Mouse (Mus musculus) hindbrain, embryonic 14.5 days (tissue): ENCODE measurements at regions not wholly inside any gene's neighbourhood (a gene's known extent, or its start where the extent isn't known, plus 50 kb on each side); places are given as distances from the start of the nearest gene placed in this dataset.

Source experiments
- ATAC-seq: fragments of 200-750 bp; cut with Nextera tagmentation; 2 replicates; pipeline ENCODE4 v1.8.0; 2017; ENCODE audit warnings: moderate number of reproducible peaks, mild to moderate bottlenecking, moderate TSS enrichment, moderate library complexity; ENCODE audit not compliant: low FRiP score
- DNase-seq: peaks from one replicate; pipeline ENCODE4 v3.0.0-alpha.2; 2015; ENCODE audit warnings: low spot score
- H3K27ac ChIP-seq: fragments of 300-500 bp; sonication (generic); 2 replicates; pipeline ENCODE4 v1.5.1; 2014; ENCODE audit warnings: mild to moderate bottlenecking, moderate library complexity
- H3K27me3 ChIP-seq: fragments of 300-500 bp; sonication (generic); 2 replicates; pipeline ENCODE4 v1.6.1; 2014; ENCODE audit warnings: mild to moderate bottlenecking, low read length, mixed read lengths; ENCODE audit not compliant: control insufficient read depth, insufficient read depth
- H3K36me3 ChIP-seq: fragments of 300-500 bp; sonication (generic); replicated peaks from 2 replicates; pipeline ENCODE4 v1.6.1; 2014; ENCODE audit not compliant: control insufficient read depth, insufficient read depth
- H3K4me1 ChIP-seq: fragments of 300-500 bp; sonication (generic); replicated peaks from 2 replicates; pipeline ENCODE4 v1.6.1; 2014; ENCODE audit warnings: antibody characterized with exemption, low read length, mixed read lengths; ENCODE audit not compliant: control insufficient read depth, insufficient read depth
- H3K4me2 ChIP-seq: fragments of 300-500 bp; sonication (generic); replicated peaks from 2 replicates; pipeline ENCODE4 v1.6.1; 2014; ENCODE audit warnings: mild to moderate bottlenecking, moderate library complexity
- H3K4me3 ChIP-seq: fragments of 300-500 bp; sonication (generic); replicated peaks from 2 replicates; pipeline ENCODE4 v1.5.1; 2014; ENCODE audit warnings: mild to moderate bottlenecking, low read length
- H3K9ac ChIP-seq: fragments of 300-500 bp; sonication (generic); 2 replicates; pipeline ENCODE4 v1.6.1; 2014
- H3K9me3 ChIP-seq: fragments of 300-500 bp; sonication (generic); 2 replicates; pipeline ENCODE4 v1.6.1; 2016; ENCODE audit warnings: low read length; ENCODE audit not compliant: control insufficient read depth
- WGBS: fragments of 180-500 bp; shearing (Covaris S2); extraction: QIAGEN DNeasy Blood & Tissue Kit; methylation state at CpG from one replicate; pipeline ENCODE4 v1.1.7; 2014; 5-methylcytosine and 5-hydroxymethylcytosine counted together

DNA sequence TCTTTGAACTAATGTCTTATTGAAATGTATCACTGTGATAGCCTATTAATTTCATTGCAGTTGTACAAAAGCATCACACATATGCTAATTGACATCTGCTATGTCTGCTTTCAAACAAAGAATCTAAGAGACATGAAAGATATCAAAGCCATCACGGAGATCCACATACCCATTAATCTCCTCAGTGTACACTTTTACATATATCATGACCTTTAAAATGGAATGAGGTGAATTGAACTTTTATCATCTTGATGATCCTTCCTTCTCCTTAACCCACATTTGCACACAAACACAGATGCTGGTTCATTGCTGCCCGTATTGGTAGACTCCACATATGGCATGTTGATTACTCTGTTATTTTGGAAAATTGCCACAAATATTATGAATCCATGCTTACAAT, 570.2 kb upstream of the Robo1 start:
- 55% methylated on average over 2 of the region's 2 CpGs for WGBS
- H3K4me3 ChIP-seq, result no peak overlapping the region
- no peaks in the 10 kb centered on the region for H3K36me3 ChIP-seq
- H3K9me3 ChIP-seq, result no peaks in the 10 kb centered on the region
- DNase-seq (no peak), ATAC-seq (no peak)
- H3K9ac ChIP-seq, result no peak overlapping the region
- H3K27me3 ChIP-seq, result no peaks in the 10 kb centered on the region
- H3K4me2 ChIP-seq, result no peak overlapping the region
- no peaks in the 10 kb centered on the region for H3K4me1 ChIP-seq
- H3K27ac ChIP-seq, result no peak overlapping the region

DNA sequence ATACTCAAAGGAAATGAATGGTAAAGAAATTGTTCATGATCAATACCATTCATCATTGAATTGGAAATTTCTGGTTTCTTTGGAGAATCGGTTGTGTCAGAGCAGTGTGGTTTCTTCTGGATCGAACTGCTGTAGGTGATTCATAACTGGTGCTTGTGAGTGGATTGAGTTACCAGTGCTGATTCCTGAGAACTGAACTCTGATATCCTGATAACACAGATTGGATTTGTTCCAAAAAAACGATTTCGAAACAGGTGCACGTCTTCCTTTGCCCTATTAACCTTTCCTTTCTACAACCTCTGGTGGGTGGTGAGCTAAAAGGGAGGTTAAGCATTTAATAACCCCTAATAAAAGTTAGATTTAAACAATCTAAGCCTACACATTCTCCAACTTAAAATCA, 569.0 kb upstream of the Robo1 start:
- no peaks in the 10 kb centered on the region for H3K4me1 ChIP-seq
- H3K36me3 ChIP-seq, result no peaks in the 10 kb centered on the region
- no peak overlapping the region for H3K27ac ChIP-seq
- H3K27me3 ChIP-seq, result no peaks in the 10 kb centered on the region
- H3K9me3 ChIP-seq, result no peaks in the 10 kb centered on the region
- no peak overlapping the region for H3K4me2 ChIP-seq
- ATAC-seq (no peak), DNase-seq (no peak)
- H3K9ac ChIP-seq, result no peak overlapping the region
- no peak overlapping the region for H3K4me3 ChIP-seq
- WGBS, result 94% methylated on average over 5 of the region's 5 CpGs

DNA sequence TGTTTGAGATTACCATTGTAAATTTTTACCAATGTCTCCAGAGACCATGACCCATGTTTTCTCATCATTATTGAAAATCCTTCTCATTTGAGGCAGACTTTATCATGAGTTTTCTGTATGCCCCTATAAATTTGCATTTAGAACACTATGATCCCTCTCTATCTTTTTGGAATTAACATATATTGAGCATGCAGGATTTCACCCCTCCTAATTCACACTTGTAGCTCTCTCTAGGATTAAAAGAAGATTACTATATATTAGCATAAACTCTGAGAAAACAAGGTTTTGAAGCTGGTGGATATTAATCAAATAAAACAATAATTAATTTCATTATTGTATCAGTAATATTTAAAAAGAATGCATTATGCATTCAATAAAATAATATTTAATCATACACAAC, 527.2 kb upstream of the Robo1 start:
- H3K4me2 ChIP-seq, result no peak overlapping the region
- no peak overlapping the region for H3K9ac ChIP-seq
- no peaks in the 10 kb centered on the region for H3K36me3 ChIP-seq
- H3K27me3 ChIP-seq, result no peaks in the 10 kb centered on the region
- ATAC-seq, result no peak
- no peaks in the 10 kb centered on the region for H3K4me1 ChIP-seq
- no peak overlapping the region for H3K4me3 ChIP-seq
- no peak for DNase-seq
- H3K9me3 ChIP-seq, result no peaks in the 10 kb centered on the region
- H3K27ac ChIP-seq, result no peak overlapping the region

DNA sequence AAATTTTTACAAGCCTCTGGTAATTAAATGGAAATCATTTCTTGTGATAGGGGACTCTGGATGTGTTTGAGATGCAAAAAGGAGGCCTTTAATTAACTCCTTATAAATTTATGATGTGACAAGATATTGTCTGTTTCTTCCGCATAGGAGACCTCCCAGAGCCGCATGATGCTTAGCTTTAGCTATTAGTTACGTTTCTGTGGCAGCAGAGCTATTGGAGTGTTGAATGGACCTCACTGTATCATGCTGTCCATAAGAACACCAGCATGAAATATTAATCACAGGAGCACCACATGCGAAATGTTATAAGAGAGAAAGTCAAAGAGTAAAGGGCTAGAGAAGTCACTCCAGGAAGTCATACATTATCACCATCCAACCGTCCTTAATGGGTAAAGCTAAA, 495.3 kb upstream of the Robo1 start:
- DNase-seq (no peak), ATAC-seq (no peak)
- H3K9me3 ChIP-seq, result no peaks in the 10 kb centered on the region

DNA sequence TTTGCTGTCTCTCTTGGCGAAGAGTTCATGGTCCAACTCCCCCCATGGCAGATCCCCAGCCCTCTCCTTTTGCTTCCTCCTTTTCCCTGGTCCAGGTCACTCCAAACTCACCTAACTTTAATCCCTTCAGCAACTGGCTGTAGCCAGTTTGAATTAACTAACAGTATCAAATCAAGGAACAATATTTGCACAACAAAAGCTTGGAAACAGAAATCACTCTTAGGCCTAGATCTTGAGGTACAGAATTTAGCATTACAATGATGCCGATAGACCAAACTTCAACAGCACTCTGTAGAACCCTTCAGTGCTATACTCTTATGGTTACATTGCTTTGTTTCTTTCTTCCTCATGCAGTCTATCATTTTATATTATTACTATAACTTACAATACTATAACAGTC, 472.8 kb upstream of the Robo1 start:
- Histone ChIP-seq H3K4me3 (no peak overlapping the region), H3K27me3 (no peaks in the 10 kb centered on the region), H3K36me3 (no peaks in the 10 kb centered on the region), H3K27ac (no peak overlapping the region), H3K4me2 (no peak overlapping the region), H3K4me1 (no peaks in the 10 kb centered on the region), H3K9me3 (no peaks in the 10 kb centered on the region), H3K9ac (no peak overlapping the region)
- no peak for DNase-seq
- no peak for ATAC-seq
- 83% methylated on average over 2 of the region's 2 CpGs for WGBS

More for the DNA sequence above, 495.3 kb upstream of the Robo1 start:
- Histone ChIP-seq H3K27ac (no peak overlapping the region), H3K4me2 (no peak overlapping the region), H3K4me1 (no peaks in the 10 kb centered on the region), H3K36me3 (no peaks in the 10 kb centered on the region), H3K4me3 (no peak overlapping the region), H3K9ac (no peak overlapping the region), H3K27me3 (no peaks in the 10 kb centered on the region)
- WGBS, result 30% methylated on average over 5 of the region's 5 CpGs

DNA sequence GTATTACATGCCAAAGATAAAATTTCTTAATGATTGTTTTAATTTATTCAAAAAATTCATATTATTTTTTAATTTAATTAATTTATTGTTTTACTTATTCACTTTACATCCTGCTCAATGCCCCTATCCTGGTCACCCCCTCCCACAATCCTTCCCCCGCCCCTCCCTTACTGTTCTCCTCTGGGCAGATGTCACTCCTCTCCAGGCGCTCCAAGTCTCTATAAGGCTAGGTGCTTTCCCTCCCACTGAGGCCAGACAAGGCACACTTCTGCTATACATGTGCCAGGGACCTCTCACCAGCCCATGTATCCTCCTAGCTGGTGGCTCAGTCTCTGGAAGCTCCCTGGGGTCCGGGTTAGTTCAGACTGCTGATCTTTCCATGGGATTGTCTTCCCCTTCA, 458.0 kb upstream of the Robo1 start:
- Histone ChIP-seq H3K4me2 (no peak overlapping the region), H3K4me1 (no peaks in the 10 kb centered on the region), H3K27ac (no peak overlapping the region), H3K9ac (no peak overlapping the region), H3K9me3 (no peaks in the 10 kb centered on the region), H3K36me3 (no peaks in the 10 kb centered on the region), H3K27me3 (no peaks in the 10 kb centered on the region), H3K4me3 (no peak overlapping the region)
- DNase-seq (no peak), ATAC-seq (no peak)
- 84% methylated on average over 3 of the region's 3 CpGs for WGBS

DNA sequence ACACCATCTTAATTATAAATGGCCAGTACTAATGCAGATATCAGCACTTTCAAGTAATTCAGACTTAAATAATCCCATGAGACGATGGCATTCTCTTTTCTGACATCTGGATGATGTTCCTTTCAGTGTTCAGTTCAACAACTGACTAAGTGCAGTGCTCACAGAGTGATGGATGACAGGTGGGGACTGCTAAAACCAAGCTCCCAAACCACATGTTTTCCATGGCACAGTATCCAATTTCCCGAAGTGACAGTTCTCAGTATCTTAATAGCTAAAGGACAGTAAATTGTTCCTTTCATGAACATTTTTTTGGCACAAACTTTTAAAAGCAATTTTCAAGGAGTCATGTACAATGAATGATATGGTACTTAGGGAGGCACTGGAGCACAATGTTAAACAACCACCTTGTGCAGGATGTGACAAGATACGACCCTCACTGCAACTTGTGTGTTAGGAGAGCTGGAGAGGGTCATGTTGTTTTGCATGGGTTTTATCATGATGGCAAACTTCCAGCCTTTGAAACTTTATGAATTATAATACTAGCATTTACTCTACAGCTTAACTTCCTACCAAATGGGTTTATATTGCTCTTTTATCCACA, 456.4 kb upstream of the Robo1 start:
- DNase-seq (no peak), ATAC-seq (no peak)
- no peak overlapping the region for H3K9ac ChIP-seq
- no peaks in the 10 kb centered on the region for H3K27me3 ChIP-seq
- WGBS, result 79% methylated on average over 3 of the region's 3 CpGs
- no peak overlapping the region for H3K4me2 ChIP-seq
- no peaks in the 10 kb centered on the region for H3K36me3 ChIP-seq
- no peak overlapping the region for H3K4me3 ChIP-seq
- H3K27ac ChIP-seq, result no peak overlapping the region
- H3K4me1 ChIP-seq, result no peaks in the 10 kb centered on the region
- no peaks in the 10 kb centered on the region for H3K9me3 ChIP-seq

DNA sequence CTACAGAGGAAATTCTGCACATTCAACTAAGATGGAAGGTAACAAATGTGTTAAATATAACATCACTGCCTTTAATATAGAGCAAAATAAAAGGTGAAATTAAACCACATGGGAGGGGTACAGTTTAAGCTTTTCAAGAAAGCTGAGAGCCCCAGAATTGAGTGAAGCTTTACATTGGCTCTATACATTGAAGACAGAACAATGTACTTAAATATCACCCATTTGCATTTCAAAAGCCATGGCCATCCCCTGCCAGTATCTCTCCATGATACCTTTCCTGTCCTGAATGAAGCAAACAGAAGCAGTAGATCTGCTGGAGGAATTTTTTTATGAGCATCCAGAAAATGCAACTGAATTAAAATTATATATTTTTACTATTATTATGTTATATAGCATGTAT, 450.2 kb upstream of the Robo1 start:
- H3K36me3 ChIP-seq, result no peaks in the 10 kb centered on the region

DNA sequence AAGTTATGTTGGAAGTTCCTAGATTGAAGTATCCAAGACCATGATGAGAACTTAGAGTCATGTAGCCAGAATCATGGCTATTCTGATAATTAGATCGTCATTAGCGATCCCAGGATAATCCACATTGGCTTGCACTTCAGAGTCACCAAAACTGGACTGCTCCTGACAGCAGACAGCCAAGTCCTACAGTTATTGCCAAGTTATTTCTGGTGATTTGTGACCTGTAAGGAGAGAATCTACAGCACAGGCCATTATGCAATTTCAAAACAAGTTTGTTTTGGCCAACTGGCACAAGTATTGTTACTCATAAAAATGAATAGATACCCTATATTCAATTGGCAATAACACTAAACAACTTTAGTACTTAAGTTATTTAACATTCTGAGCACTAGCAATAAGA, 447.9 kb upstream of the Robo1 start:
- H3K27ac ChIP-seq, result no peak overlapping the region
- no peaks in the 10 kb centered on the region for H3K4me1 ChIP-seq
- H3K27me3 ChIP-seq, result no peaks in the 10 kb centered on the region
- WGBS, result 94% methylated on average over 2 of the region's 2 CpGs
- H3K36me3 ChIP-seq, result no peaks in the 10 kb centered on the region
- no peak overlapping the region for H3K4me2 ChIP-seq
- H3K9me3 ChIP-seq, result no peaks in the 10 kb centered on the region
- DNase-seq (no peak), ATAC-seq (no peak)
- H3K9ac ChIP-seq, result no peak overlapping the region
- H3K4me3 ChIP-seq, result no peak overlapping the region

More for the DNA sequence above, 450.2 kb upstream of the Robo1 start:
- ATAC-seq (no peak), DNase-seq (no peak)
- no peak overlapping the region for H3K27ac ChIP-seq
- H3K4me2 ChIP-seq, result no peak overlapping the region
- H3K4me3 ChIP-seq, result no peak overlapping the region
- H3K27me3 ChIP-seq, result no peaks in the 10 kb centered on the region
- no peaks in the 10 kb centered on the region for H3K4me1 ChIP-seq
- H3K9ac ChIP-seq, result no peak overlapping the region
- no peaks in the 10 kb centered on the region for H3K9me3 ChIP-seq

DNA sequence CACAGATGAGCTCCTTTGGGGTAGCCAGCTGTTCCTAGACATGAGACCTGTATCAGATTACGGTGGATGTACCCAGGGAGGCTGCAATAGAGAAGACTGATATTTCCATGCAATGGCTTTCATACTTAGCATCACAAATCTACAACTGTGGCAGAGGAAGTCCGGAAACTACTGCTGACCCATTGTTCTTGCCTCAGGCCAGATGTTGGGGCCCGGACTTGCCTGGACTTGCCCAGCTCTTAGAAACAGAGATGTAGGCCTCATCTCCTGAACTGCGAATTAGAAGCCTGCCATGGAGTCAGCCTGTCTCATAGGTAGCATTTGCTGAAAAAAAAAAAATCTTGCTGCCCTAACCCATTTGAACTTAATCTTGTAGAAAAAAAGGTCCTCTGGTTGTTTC, 422.4 kb upstream of the Robo1 start:
- no peak overlapping the region for H3K27ac ChIP-seq
- H3K9me3 ChIP-seq, result no peaks in the 10 kb centered on the region
- no peaks in the 10 kb centered on the region for H3K4me1 ChIP-seq
- H3K9ac ChIP-seq, result no peak overlapping the region
- H3K4me2 ChIP-seq, result no peak overlapping the region
- ATAC-seq (no peak), DNase-seq (no peak)
- H3K4me3 ChIP-seq, result no peak overlapping the region
- WGBS, result 84% methylated on average over 4 of the region's 4 CpGs
- H3K27me3 ChIP-seq, result no peaks in the 10 kb centered on the region
- no peaks in the 10 kb centered on the region for H3K36me3 ChIP-seq
